Mouse (Mus musculus): ENCODE data around the gene Zfp612. TPM values are rescaled to one million over a fixed set of nuclear protein-coding genes. Genes with fewer than 3 reads are reported as not detected.

Zfp612 gene
- total RNA-seq, 2 experiments from 2014 or later: not detected

DNA sequence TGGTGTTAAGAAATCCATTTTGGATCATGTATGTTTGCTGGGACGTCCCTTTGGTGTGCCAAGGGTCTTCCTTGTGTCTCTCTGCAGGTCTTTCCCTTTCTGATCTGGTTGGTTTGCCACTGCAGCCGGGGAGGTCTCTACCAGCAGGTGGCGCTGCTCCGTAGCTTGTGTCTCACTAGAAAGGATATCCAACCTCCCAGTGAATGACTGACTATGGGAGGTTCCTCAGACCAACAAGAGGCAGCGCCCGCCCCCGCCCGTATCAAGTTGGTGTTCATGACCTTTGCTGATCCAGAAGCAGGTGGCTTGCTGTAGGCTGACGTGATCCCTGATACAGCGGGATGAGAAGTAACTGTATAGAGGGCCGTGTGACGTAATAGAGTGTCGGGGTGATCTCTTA lies 51.0 kb downstream of the Zfp612 start:
- ATAC-seq (ENCODE audit: poor library complexity, severe bottlenecking): no peak

DNA sequence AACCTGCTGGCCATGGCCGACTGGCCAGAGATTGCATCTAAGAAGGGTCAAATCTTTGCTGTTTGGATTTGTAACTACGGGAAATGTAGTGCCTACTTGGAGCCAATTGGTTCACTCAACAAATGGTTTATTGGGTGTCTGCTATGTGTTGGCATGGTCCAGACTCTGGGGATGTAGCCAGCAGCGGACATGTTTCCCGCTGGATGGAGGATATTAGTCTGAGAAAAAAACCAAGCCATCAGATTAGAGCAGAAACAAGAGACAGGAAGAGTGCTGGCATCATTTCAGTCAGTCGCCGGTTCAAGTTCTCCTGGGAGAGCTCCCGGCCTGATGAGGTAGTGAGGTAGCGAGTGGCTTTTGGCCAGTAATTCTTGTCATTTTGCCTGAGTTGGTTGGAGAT lies 54.7 kb downstream of the Zfp612 start:
- ATAC-seq (ENCODE audit: poor library complexity, severe bottlenecking): no peak

DNA sequence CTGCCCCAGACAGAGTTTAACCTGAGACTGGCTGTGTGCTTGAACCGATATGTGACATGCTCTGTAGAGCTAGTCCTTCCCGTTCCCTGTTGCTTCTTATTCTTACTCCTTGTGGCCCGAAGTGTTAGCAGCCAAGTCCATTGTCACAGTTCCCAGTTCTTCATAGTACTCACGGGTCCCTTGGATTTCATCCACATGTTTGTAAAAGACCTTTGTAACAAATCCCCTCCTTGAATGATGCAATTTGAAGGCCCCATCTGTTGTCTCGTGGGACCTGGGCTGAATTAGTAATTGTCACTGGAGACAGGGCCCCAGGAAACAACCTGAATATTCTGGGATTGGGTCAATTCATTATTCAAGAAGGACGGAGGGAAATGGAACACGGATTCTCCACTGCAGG lies 56.0 kb downstream of the Zfp612 start:
- no peak for ATAC-seq (ENCODE audit: poor library complexity, severe bottlenecking)

DNA sequence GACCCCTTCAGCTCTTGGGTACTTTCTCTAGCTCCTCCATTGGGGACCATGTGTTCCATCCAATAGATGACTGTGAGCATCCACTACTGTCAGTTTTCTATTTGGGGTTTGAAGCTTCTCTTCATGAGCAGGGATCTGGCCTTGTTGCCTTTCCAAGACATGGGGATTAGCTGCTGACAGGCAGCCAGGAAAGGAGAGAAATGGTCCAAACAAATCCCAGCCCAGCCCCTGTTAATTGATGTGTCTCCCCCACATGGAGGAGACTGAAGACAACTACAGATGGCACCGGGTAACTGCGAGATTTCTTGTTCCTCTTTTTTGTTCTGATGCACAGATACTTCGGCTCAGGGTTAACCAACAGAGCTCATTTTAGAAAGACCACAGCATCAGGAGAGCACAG lies 60.6 kb downstream of the Zfp612 start:
- ATAC-seq (ENCODE audit: poor library complexity, severe bottlenecking): no peak

DNA sequence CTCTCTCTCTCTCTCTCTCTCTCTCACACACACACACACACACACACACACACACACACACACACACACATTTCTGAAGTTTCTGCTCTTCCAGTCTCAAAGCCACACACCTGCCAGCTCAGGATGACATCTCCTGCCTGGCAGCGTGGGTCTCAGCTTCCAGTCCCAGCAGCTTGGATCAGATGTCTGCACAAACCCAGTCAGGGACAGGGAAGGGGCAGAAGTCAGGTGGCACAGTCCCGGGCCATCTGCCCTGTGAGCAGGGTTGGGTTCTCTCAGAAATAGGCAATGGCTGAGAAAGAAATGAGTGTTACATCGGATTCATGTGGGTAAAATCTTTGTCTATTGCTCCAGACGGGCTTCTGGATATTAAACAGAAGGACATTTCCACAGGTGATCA lies 61.2 kb downstream of the Zfp612 start:
- ATAC-seq (ENCODE audit: poor library complexity, severe bottlenecking): no peak

Other genes starting within 250 kb of the Zfp612 start
- 6.2 and 9.3 TPM in 2 replicates for gene Phlpp2, start 211.2 kb upstream of the Zfp612 start, total RNA-seq (2015)
- gene Phlpp2, start 211.2 kb upstream of the Zfp612 start, total RNA-seq (2017): 8.5 and 8.6 TPM in 2 replicates
- not detected in 2 replicates for gene Marveld3, start 117.5 kb upstream of the Zfp612 start, total RNA-seq (2015)
- gene Marveld3, start 117.5 kb upstream of the Zfp612 start, total RNA-seq (2017): not detected in 2 replicates
- not detected in 2 replicates for gene Tat, start 89.3 kb upstream of the Zfp612 start, total RNA-seq (2015)
- not detected in 2 replicates for gene Tat, start 89.3 kb upstream of the Zfp612 start, total RNA-seq (2017)
- gene Chst4, start 40.0 kb upstream of the Zfp612 start, total RNA-seq (2015): not detected in 2 replicates
- gene Chst4, start 40.0 kb upstream of the Zfp612 start, total RNA-seq (2017): not detected in 2 replicates
- not detected in 2 replicates for gene Gm21964, start 21.5 kb downstream of the Zfp612 start, total RNA-seq (2015)
- gene Gm21964, start 21.5 kb downstream of the Zfp612 start, total RNA-seq (2017): not detected in 2 replicates
- gene Gm17720, start 23.0 kb downstream of the Zfp612 start, total RNA-seq (2015): not detected in 2 replicates
- gene Gm17720, start 23.0 kb downstream of the Zfp612 start, total RNA-seq (2017): not detected in 2 replicates
- not detected in 2 replicates for gene Calb2, start 88.5 kb downstream of the Zfp612 start, total RNA-seq (2015)
- gene Calb2, start 88.5 kb downstream of the Zfp612 start, total RNA-seq (2017): not detected in 2 replicates
- gene Cmtr2, start 135.9 kb downstream of the Zfp612 start, total RNA-seq (2015): 3.4 and 6.0 TPM in 2 replicates
- gene Cmtr2, start 135.9 kb downstream of the Zfp612 start, total RNA-seq (2017): 3.3 and 4.4 TPM in 2 replicates
- not detected in 2 replicates for gene Hydin, start 187.2 kb downstream of the Zfp612 start, total RNA-seq (2015)
- gene Hydin, start 187.2 kb downstream of the Zfp612 start, total RNA-seq (2017): 0.11 TPM in 1 of 2 replicates, not detected in the other

Data from megakaryocyte, adult 5-6 weeks (primary cell).